Mouse (Mus musculus) MEL (cell line): ENCODE measurements around the gene Brca2. TPM values are rescaled to one million over a fixed set of nuclear protein-coding genes. Genes with fewer than 3 reads are reported as not detected.

Source experiments
- DNase-seq: peaks from one replicate; pipeline ENCODE4 v3.0.0; 2011; ENCODE audit warnings: low read depth, low spot score
- H3K27ac ChIP-seq: 2 replicates; pipeline ENCODE4 v1.5.1; 2012; ENCODE audit warnings: low read depth, mild to moderate bottlenecking, control low read depth, low read length, moderate library complexity; ENCODE audit not compliant: control insufficient read depth
- H3K27me3 ChIP-seq, 2 experiments: fragments of 150-350 bp in 1 of 2; sonication (generic) in 1 of 2; 2 replicates each; pipeline ENCODE4 v1.6.1; 2012; ENCODE audit warnings: low read length in 2 of 2, mild to moderate bottlenecking in 2 of 2, improper control_type of control experiment in 1 of 2, moderate library complexity in 1 of 2; ENCODE audit not compliant: insufficient read depth in 2 of 2, control insufficient read depth in 1 of 2
- H3K36me3 ChIP-seq, 2 experiments: 2 replicates each; pipeline ENCODE4 v1.6.1; 2012 to 2014; ENCODE audit warnings: low read length in 2 of 2, improper control_type of control experiment in 1 of 2, inconsistent platforms in 1 of 2, mild to moderate bottlenecking in 1 of 2; ENCODE audit not compliant: insufficient read depth in 2 of 2, control insufficient read depth in 1 of 2
- H3K4me1 ChIP-seq, 2 experiments: fragments of 150-350 bp in 1 of 2; sonication (generic) in 1 of 2; 2 replicates each; pipeline ENCODE4 v1.6.1; 2012; ENCODE audit warnings: low read length in 2 of 2, improper control_type of control experiment in 1 of 2, mild to moderate bottlenecking in 1 of 2; ENCODE audit not compliant: insufficient read depth in 2 of 2, control insufficient read depth in 1 of 2
- H3K4me3 ChIP-seq, 2 experiments: fragments of 150-350 bp in 1 of 2; sonication (generic) in 1 of 2; 2 replicates each; pipeline ENCODE4 v1.5.1; 2012; ENCODE audit warnings: low read depth in 2 of 2, low read length in 2 of 2, mild to moderate bottlenecking in 2 of 2, moderate library complexity in 2 of 2, control low read depth in 1 of 2, improper control_type of control experiment in 1 of 2; ENCODE audit not compliant: control insufficient read depth in 1 of 2, insufficient read depth in 1 of 2
- H3K79me2 ChIP-seq: 2 replicates; pipeline ENCODE4 v1.6.1; 2012; ENCODE audit warnings: mild to moderate bottlenecking, low read length, moderate library complexity; ENCODE audit not compliant: control insufficient read depth, poor library complexity, insufficient read depth
- H3K9ac ChIP-seq: 2 replicates; pipeline ENCODE4 v1.6.1; 2012; ENCODE audit warnings: low read depth, mild to moderate bottlenecking, control low read depth, low read length, moderate library complexity; ENCODE audit not compliant: control insufficient read depth, poor library complexity, severe bottlenecking
- H3K9me3 ChIP-seq: fragments of 150-350 bp; sonication (generic); replicated peaks from 2 replicates; pipeline ENCODE4 v1.6.1; 2012; ENCODE audit warnings: mild to moderate bottlenecking, low read length, improper control_type of control experiment, moderate library complexity; ENCODE audit not compliant: insufficient read depth
- BHLHE40 ChIP-seq: IDR thresholded peaks from 2 replicates; pipeline ENCODE4 v1.6.1; 2012; ENCODE audit warnings: low read depth, mild to moderate bottlenecking, inconsistent platforms, low read length, improper control_type of control experiment, borderline replicate concordance
- CHD1 ChIP-seq: IDR thresholded peaks from 2 replicates; pipeline ENCODE4 v1.6.1; 2012; ENCODE audit warnings: low read depth, mild to moderate bottlenecking, inconsistent platforms, low read length, improper control_type of control experiment
- E2F4 ChIP-seq: IDR thresholded peaks from 2 replicates; pipeline ENCODE4 v1.6.1; 2011; ENCODE audit warnings: low read depth, low read length, improper control_type of control experiment, borderline replicate concordance
- EP300 ChIP-seq, 2 experiments: IDR thresholded peaks; 2 replicates each; pipeline ENCODE4 v1.6.1; 2011; ENCODE audit warnings: improper control_type of control experiment in 2 of 2, low read length in 2 of 2, low read depth in 1 of 2, mild to moderate bottlenecking in 1 of 2
- ETS1 ChIP-seq: IDR thresholded peaks from 2 replicates; pipeline ENCODE4 v1.6.1; 2012; ENCODE audit warnings: low read depth, mild to moderate bottlenecking, inconsistent platforms, low read length, improper control_type of control experiment, moderate library complexity
- GABPA ChIP-seq: IDR thresholded peaks from 2 replicates; pipeline ENCODE4 v1.6.1; 2012; ENCODE audit warnings: low read depth, mild to moderate bottlenecking, inconsistent platforms, low read length, improper control_type of control experiment, moderate library complexity
- KAT2A ChIP-seq: conservative IDR thresholded peaks from 2 replicates; pipeline ENCODE4 v1.6.1; 2012; ENCODE audit warnings: low read depth, low read length, improper control_type of control experiment, inconsistent platforms
- MEF2A ChIP-seq: IDR thresholded peaks from 2 replicates; pipeline ENCODE4 v1.6.1; 2014; ENCODE audit warnings: low read depth, mild to moderate bottlenecking, inconsistent platforms, low read length, improper control_type of control experiment; ENCODE audit not compliant: poor library complexity, insufficient replicate concordance, severe bottlenecking; ENCODE audit errors: extremely low read depth
- MYB ChIP-seq: IDR thresholded peaks from 2 replicates; pipeline ENCODE4 v1.6.1; 2011; ENCODE audit warnings: mild to moderate bottlenecking, low read depth, low read length, improper control_type of control experiment
- NELFE ChIP-seq: IDR thresholded peaks from 2 replicates; pipeline ENCODE4 v1.6.1; 2011; ENCODE audit warnings: low read depth, low read length, improper control_type of control experiment
- NRF1 ChIP-seq: IDR thresholded peaks from 2 replicates; pipeline ENCODE4 v1.6.1; 2014; ENCODE audit warnings: low read depth, mild to moderate bottlenecking, inconsistent platforms, low read length, improper control_type of control experiment, moderate library complexity; ENCODE audit not compliant: poor library complexity, insufficient read depth, severe bottlenecking
- POLR2AphosphoS2 ChIP-seq: IDR thresholded peaks from 2 replicates; pipeline ENCODE4 v1.6.1; 2011; ENCODE audit warnings: low read length, improper control_type of control experiment
- RAD21 ChIP-seq: IDR thresholded peaks from 2 replicates; pipeline ENCODE4 v1.6.1; 2011; ENCODE audit warnings: mild to moderate bottlenecking, low read depth, low read length, improper control_type of control experiment
- TBP ChIP-seq: IDR thresholded peaks from 2 replicates; pipeline ENCODE4 v1.8.0; 2011; ENCODE audit warnings: low read depth, low read length, improper control_type of control experiment
- ZKSCAN1 ChIP-seq: IDR thresholded peaks from 2 replicates; pipeline ENCODE4 v1.6.1; 2012; ENCODE audit warnings: low read depth, mild to moderate bottlenecking, inconsistent platforms, low read length, improper control_type of control experiment, moderate library complexity
- ZNF384 ChIP-seq: IDR thresholded peaks from 2 replicates; pipeline ENCODE4 v1.6.1; 2012; ENCODE audit warnings: low read depth, mild to moderate bottlenecking, inconsistent platforms, low read length, improper control_type of control experiment
- polyA plus RNA-seq, 2 experiments: library from polyadenylated mRNA; stranded (reverse) in 1 of 2; unstranded in 1 of 2; fragments of >175 nt in 1 of 2; fragments of >200 nt in 1 of 2; gene quantifications; 2 replicates each; pipeline versions ENCODE4 v1.2.1 to v1.2.4; 2012; ENCODE audit warnings: low replicate concordance in 2 of 2, low read depth in 1 of 2; ENCODE audit not compliant: insufficient read length in 2 of 2, insufficient read depth in 1 of 2, missing spikeins in 1 of 2
- total RNA-seq: library from RNA; depleted of rRNA; stranded (reverse); fragments of 300-350 nt; gene quantifications from 2 replicates; pipeline ENCODE4 v1.2.3, GENCODE M21; 2012

The Brca2 gene
- total and polyA plus RNA-seq, 3 experiments: 29.8 to 239 (median 53.4) TPM

DNA sequence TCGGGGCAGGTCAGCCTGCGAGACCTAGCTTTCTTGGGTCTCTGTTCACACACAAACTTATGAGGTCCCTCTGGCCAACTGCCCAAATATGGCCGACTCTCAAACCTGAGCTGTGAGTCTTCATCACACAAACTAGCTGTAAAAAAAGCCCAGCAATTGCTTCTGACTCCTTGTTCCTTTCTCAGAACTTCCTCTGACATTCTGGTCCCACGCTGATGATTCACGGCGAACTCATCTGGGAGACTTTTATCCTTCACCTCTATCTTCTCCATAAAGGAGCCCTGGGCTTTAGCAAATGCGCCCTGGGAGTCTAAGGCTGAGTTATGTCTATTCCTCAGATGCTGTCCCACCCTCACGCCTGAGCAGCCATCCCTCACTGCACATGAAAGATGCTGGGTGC, 85.2 kb downstream of the Brca2 start:
- Histone ChIP-seq H3K36me3 (no peaks in the 10 kb centered on the region), H3K4me1 (no peaks in the 10 kb centered on the region)

DNA sequence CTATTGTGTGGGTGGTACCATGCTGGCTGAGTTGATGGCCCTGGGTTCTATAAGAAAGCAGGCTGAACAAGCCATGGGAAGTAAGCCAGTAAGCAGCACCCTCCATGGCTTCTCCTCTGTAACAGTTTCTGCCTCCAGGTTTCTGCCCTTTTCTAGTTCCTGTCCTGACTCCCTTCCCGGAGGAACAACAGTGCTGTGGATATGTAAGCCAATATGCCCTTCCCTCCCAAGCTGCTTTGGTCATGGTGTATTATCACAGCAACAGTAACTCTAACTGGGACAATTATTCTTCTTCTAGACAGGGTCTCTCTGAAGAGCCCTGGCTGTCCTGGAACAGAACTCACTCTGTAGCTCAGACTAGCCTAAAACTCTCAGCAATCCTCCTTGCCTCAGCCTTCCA, 88.7 kb downstream of the Brca2 start:
- no peaks in the 10 kb centered on the region for H3K27me3 ChIP-seq
- no peaks in the 10 kb centered on the region; a peak in 1 of 4 replicates for H3K36me3 ChIP-seq
- no peaks in the 10 kb centered on the region for H3K4me1 ChIP-seq
- no peaks in the 10 kb centered on the region for H3K79me2 ChIP-seq
- H3K9ac ChIP-seq: no peak overlapping the region
- no peak for DNase-seq
- no peak for TF ChIP-seq POLR2AphosphoS2
- no peak for TF ChIP-seq GABPA
- no peak for TF ChIP-seq NRF1
- TF ChIP-seq CHD1: no peak
- TF ChIP-seq E2F4: no peak
- no peak for TF ChIP-seq KAT2A
- H3K27ac ChIP-seq: no peak overlapping the region
- no peaks in the 10 kb centered on the region for H3K9me3 ChIP-seq
- no peak overlapping the region for H3K4me3 ChIP-seq

More for the DNA sequence above, 85.2 kb downstream of the Brca2 start:
- Histone ChIP-seq H3K27ac (no peak overlapping the region), H3K9me3 (no peaks in the 10 kb centered on the region), H3K9ac (no peak overlapping the region), H3K27me3 (no peaks in the 10 kb centered on the region), H3K79me2 (no peaks in the 10 kb centered on the region), H3K4me3 (no peak overlapping the region)
- DNase-seq: no peak
- TF ChIP-seq NELFE (no peak), TBP (no peak), MYB (no peak), RAD21 (no peak), EP300 (IDR thresholded peaks at IDR 0.05; ENCODE audit: low read depth in 1 of 2, low read length in 2 of 2) (no peak), BHLHE40 (no peak), ZNF384 (no peak), ZKSCAN1 (no peak), ETS1 (no peak), CHD1 (no peak), MEF2A (no peak)

DNA sequence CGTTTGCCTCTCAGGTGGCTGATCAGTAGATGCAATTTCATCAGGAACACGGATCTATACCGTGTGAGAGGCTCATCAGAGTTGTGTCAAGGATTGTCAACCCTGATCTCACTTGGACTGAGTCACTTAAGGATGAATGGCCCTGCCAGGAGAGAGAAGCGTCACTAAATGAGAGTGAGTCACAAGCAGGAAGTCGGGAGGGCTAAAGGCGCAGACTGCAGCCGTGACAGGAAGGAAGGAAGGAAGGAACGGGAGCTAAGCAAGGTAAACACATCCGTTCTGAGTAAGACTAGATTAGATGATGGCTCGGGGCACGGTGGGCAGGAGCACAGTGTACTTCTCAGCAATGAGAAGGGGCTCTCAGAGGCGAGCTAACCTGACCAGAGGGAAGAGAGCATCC, 89.3 kb downstream of the Brca2 start:
- Histone ChIP-seq H3K4me1 (no peaks in the 10 kb centered on the region), H3K9me3 (no peaks in the 10 kb centered on the region), H3K36me3 (no peaks in the 10 kb centered on the region; a peak in 1 of 4 replicates), H3K27me3 (no peaks in the 10 kb centered on the region), H3K79me2 (no peaks in the 10 kb centered on the region), H3K9ac (no peak overlapping the region), H3K27ac (no peak overlapping the region), H3K4me3 (no peak overlapping the region)
- no peak for DNase-seq
- TF ChIP-seq TBP (no peak), MEF2A (no peak), BHLHE40 (no peak)
- TF ChIP-seq, all 39 proteins: peak for 0
